Mouse (Mus musculus) cerebellum, adult 2 months (tissue): ENCODE data around the gene Rora.

Experiments
- CTCF ChIP-seq: fragments of 200-500 bp; IDR thresholded peaks from 2 replicates; pipeline ENCODE4 v1.5.1; 2011; ENCODE audit warnings: low read depth, mild to moderate bottlenecking, control low read depth, low read length, moderate library complexity, borderline replicate concordance; ENCODE audit not compliant: insufficient read depth
- POLR2A ChIP-seq: fragments of 200-500 bp; IDR thresholded peaks from 2 replicates; pipeline ENCODE4 v1.6.1; 2011; ENCODE audit warnings: low read length, control low read depth, borderline replicate concordance; ENCODE audit not compliant: insufficient read depth

- TF ChIP-seq CTCF (no peak), POLR2A (no peak)
Measured at GRCm38 (mm10) chr9:68795314-68795713, 141.7 kb downstream of the Rora start.
